Mouse (Mus musculus) erythroid progenitor cell, adult 5-6 weeks (primary cell): Measurements from ENCODE around the gene Mast4. TPM values are rescaled to one million over a fixed set of nuclear protein-coding genes. Genes with fewer than 3 reads are reported as not detected.

Experiments
- ATAC-seq: replicated peaks from 2 replicates; pipeline ENCODE4 v1.8.0; 2016; ENCODE audit warnings: moderate number of reproducible peaks, mild to moderate bottlenecking, moderate TSS enrichment, inconsistent platforms; ENCODE audit not compliant: poor library complexity, low FRiP score, severe bottlenecking
- total RNA-seq, 2 experiments: library from RNA; stranded (forward) in 1 of 2; stranded (reverse) in 1 of 2; fragments of 150-400 nt in 1 of 2; fragments of 186-747, 209-891 nt in 1 of 2; gene quantifications; 2 replicates each; pipeline versions ENCODE4 v1.2.3 to v1.2.4; 2015 to 2017; ENCODE audit warnings: low replicate concordance in 2 of 2

Mast4 gene
- total RNA-seq, 2 experiments from 2014 or later = 2.5 to 5.5 TPM

DNA sequence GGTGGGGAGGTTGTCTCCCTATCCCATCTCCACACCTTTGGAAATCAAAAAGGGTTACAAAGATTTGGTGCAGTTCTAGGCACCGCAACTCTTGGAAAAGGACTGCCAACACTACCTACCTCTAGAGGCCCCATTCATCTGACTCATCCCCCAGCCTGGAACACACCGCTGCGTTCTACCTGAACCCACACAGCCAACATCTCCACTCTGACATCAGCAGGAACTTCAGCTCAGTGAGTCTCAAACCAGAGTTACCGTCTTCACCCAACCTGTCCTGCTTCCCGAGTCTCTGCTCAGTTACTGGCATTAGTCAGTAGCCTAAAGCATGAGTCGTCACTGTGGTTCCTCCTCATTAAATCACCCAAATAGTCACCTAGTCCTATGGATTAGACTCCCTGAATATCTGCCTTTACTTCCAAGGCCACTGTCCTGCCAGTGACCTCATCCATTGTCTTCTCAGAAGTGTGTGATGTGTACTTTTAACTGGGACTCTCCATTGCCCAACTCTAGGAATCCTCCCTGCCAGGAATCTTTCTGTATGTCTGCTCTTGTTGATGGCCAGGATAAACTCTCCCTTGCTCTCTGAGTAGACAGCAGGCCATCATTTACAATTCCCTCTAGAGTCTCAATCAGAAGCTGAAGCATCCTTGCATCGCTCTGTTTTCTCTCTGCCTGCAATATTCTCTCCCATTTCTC, 453.8 kb downstream of the Mast4 start:
- ATAC-seq = no peak

DNA sequence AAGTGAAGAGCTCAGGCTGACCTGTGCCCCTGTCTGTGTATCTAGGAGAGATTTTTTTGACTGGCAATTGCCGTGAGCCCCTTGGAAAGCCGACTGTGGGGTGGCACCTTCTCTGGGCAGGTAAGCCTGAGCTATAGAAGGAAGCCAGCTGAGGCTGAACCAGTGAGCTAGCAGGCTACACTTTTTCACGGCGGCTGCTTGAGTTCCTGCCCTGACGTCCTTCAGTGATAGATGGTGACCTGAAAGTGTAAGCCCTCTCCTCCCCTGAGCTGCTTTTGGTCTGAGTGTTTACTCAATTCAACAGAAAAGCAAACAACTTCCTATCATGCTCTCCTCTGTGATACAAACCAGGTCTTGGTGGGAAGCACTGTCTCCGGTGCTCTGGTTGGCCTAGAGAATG, 455.7 kb downstream of the Mast4 start:
- ATAC-seq = no peak

DNA sequence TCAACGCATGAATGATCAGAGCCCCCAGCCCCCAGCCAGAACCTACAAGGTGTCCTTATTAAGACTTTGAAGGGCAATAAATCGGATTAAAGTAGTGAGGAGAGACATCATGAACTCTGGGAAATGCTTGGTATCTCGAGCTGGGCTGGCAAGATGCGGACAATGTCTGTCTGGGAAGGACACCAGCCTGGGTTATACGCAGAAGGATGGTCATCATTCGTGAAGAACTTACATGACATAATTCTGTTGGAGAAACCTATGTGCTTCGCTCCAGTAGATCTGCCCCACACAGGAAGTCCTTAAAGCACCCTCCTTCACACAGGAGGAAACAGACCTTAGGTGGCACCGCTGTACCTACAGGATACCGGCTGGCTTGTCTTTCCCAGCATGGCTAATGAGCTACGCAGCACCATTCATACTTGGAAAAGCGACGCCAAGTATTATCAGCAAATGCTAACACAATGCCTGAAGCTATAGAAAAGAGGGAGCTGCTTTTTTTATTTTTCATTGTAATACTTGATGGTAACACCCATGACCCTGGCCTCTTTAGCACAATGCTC, 456.5 kb downstream of the Mast4 start:
- ATAC-seq = no peak

DNA sequence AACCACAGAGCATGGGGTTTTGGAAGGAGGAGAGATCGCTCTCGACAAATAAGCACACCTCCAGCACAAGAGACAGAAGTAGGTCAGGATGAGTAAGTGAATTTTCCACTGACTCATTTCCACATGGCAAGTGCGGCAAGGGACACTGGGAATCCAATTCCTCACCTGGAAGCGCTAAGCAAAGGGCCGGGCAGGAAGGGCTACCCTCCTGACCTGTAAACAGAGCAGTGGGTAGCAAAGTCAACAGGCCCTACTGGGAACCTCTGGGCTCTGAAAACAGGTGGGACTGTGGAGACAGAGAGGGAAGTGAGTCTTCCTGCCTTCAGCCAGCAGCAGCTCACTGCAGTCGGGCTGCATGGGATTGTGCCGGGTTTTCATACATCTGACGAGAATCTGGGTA, 457.1 kb downstream of the Mast4 start:
- no peak for ATAC-seq

DNA sequence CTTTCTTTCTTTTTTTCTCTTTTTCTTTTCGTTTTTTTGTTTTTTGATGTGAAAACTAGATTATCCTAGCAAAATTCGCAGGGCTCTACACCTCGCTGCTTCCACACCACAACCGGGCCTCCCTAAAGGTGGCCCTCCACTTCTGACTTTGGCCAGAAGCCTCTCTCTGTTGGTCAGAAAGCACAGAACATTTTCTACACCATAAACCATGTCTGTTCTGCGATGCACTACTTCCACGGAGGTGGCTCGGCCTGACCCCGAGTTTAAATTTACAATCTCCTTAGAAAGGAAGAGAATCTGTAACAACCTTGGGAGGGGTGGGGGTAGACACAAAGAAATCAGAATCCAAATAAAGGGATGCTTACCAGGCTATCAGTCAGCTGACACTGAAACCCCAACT, 458.8 kb downstream of the Mast4 start:
- ATAC-seq = no peak

- no peak for ATAC-seq
These were observed 459.2 kb downstream of the Mast4 start for GRCm38 (mm10) chr13:102875144-102875476.

- no peak for ATAC-seq
These were observed 459.7 kb downstream of the Mast4 start for GRCm38 (mm10) chr13:102874465-102875143.

DNA sequence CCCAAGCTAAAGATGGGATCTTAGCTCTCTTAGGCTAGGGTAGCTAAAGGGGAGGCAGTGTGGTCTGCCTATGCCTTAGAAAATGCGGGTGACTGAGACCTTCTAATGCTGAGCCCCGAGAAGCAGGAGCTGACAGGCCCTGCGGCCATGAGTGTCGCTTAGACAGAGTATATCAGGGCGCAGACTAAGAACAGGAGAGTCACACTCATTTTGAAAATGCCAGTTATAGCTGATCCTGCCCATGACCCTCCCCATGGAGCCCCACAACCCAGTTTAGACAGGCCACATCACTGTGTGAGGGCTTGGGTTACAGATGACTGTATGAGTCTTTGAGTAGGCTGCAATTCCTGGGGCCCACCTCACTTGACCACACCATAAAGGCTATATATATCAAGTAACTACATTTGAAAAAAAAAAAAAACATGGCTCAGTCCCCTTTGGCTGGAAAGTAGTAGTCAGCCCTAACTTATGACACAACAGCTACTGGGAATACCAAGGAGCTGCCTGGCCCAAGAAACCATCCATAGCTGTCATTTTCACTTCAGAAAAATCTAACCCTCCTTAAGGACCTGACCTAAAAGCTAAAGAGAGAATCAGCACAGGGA, 460.8 kb downstream of the Mast4 start:
- ATAC-seq = no peak

- ATAC-seq = no peak
These were observed 462.8 kb downstream of the Mast4 start for GRCm38 (mm10) chr13:102871380-102872104.

GRCm38 (mm10) chr13:102869541-102869940, 464.8 kb downstream of the Mast4 start:
- ATAC-seq = no peak

GRCm38 (mm10) chr13:102866816-102867215, 467.5 kb downstream of the Mast4 start:
- no peak for ATAC-seq

GRCm38 (mm10) chr13:102865971-102866724, 468.1 kb downstream of the Mast4 start:
- ATAC-seq = 0 out of 2 replicates have a peak, but pooled peaks have one; percentile 14

DNA sequence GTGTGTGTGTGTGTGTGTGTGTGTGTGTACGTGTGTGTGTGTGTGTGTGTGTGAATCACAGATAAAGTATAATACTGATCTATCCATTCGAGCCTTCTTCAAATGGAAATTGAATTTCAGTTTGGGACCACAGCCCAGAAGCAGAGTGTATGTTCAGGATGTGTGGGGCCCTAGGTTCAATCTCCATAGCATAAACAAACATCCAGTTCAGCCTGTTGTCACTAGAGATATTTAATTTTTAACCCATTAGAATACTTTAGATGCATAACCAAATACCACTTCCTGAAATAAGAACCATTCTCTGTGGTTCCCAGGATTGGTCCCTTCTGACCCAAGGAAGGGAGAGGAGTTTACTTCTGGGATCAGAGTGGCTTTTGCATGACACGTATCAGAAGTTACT, 468.8 kb downstream of the Mast4 start:
- ATAC-seq = no peak

GRCm38 (mm10) chr13:102864840-102865239, 469.5 kb downstream of the Mast4 start:
- ATAC-seq = no peak

- no peak for ATAC-seq
These were observed 470.2 kb downstream of the Mast4 start for GRCm38 (mm10) chr13:102864079-102864478.

GRCm38 (mm10) chr13:102862981-102863380, 471.3 kb downstream of the Mast4 start:
- ATAC-seq = no peak

GRCm38 (mm10) chr13:102862397-102862796, 471.9 kb downstream of the Mast4 start:
- ATAC-seq = no peak

GRCm38 (mm10) chr13:102860733-102861132, 473.6 kb downstream of the Mast4 start:
- no peak for ATAC-seq

GRCm38 (mm10) chr13:102860135-102860534, 474.2 kb downstream of the Mast4 start:
- no peak for ATAC-seq

GRCm38 (mm10) chr13:102857539-102857838, 476.8 kb downstream of the Mast4 start:
- ATAC-seq = no peak
